Mouse (Mus musculus) liver, embryonic 14.5 days (tissue): ENCODE measurements around the gene Ilf2.

ENCODE experiments used
- CTCF ChIP-seq: IDR thresholded peaks from 2 replicates; pipeline ENCODE4 v1.5.1; 2016; ENCODE audit warnings: antibody characterized with exemption, low read depth, control low read depth
- EP300 ChIP-seq: IDR thresholded peaks from 2 replicates; pipeline ENCODE4 v1.6.1; 2016; ENCODE audit warnings: antibody characterized with exemption, low read depth

DNA sequence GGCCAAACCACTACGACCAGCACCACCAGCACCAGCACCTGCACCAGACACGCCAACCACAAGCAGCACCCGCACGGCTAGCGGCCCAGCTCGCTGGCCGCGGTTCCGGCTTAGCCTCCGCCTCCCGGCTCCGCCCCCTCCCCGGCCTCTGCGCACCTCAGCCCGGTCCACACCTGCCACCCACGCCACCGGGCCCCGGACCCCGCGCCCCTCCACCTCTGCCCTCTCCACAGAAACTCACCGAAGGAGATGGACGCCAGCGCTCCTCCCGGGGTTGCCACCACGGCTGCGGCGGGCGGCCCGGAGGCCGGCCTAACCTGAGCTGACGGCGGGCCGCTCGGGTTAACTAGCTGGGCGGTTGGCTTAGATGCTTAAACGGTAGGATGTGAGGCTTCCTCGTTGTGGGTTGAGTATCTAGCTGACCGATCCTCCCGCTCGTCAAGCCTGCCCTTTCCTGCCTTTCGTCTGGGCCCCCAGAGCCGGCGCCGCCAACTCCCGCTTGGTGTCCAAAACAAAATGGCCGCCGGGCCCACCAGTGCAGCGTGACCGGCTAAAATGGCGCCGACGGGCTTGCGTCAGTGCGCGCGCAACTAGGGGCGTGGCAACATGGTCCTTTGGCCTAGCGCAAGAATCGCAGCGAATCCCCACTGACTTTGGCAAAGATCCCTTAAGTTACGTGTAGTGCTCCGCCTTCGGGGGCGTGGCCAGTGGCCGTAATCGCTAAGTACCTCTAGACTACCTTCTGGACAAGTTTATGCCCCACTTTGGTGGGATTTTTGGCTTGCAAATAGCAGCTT lies 33.2 kb downstream of the Ilf2 start, which contains the start of gene Chtop:
- TF ChIP-seq CTCF (no peak), EP300 (no peak)
